Mouse (Mus musculus) liver, adult 2 months (tissue): ENCODE results near the gene Casp8ap2. TPM values are rescaled to one million over a fixed set of nuclear protein-coding genes. Genes with fewer than 3 reads are reported as not detected.

ENCODE experiments used
- DNase-seq: peaks from one replicate; pipeline ENCODE4 v3.0.0-alpha.2; 2011; ENCODE audit warnings: low read depth, low spot score; ENCODE audit errors: extremely low read depth
- H3K27ac ChIP-seq: fragments of 200-500 bp; replicated peaks from 2 replicates; pipeline ENCODE4 v1.5.1; 2012; ENCODE audit warnings: low read depth, mild to moderate bottlenecking, control low read depth, inconsistent platforms, low read length; ENCODE audit not compliant: insufficient read depth
- H3K27me3 ChIP-seq: fragments of 200-500 bp; 2 replicates; pipeline ENCODE4 v1.6.1; 2012; ENCODE audit warnings: mild to moderate bottlenecking, moderate library complexity, low read length, inconsistent platforms; ENCODE audit not compliant: control insufficient read depth, insufficient read depth
- H3K36me3 ChIP-seq: fragments of 200-500 bp; 2 replicates; pipeline ENCODE4 v1.6.1; 2012; ENCODE audit warnings: low read length, inconsistent platforms; ENCODE audit not compliant: control insufficient read depth, insufficient read depth
- H3K4me1 ChIP-seq: fragments of 200-500 bp; 2 replicates; pipeline ENCODE4 v1.6.1; 2011; ENCODE audit warnings: low read length; ENCODE audit not compliant: control insufficient read depth, insufficient read depth
- H3K4me3 ChIP-seq: fragments of 200-500 bp; 2 replicates; pipeline ENCODE4 v1.5.1; 2011; ENCODE audit warnings: low read depth, mild to moderate bottlenecking, control low read depth, low read length, moderate library complexity; ENCODE audit not compliant: insufficient read depth
- H3K79me2 ChIP-seq: fragments of 200-500 bp; 2 replicates; pipeline ENCODE4 v1.6.1; 2012; ENCODE audit warnings: inconsistent platforms, mild to moderate bottlenecking, low read length, moderate library complexity; ENCODE audit not compliant: control insufficient read depth, insufficient read depth
- H3K9ac ChIP-seq: fragments of 200-500 bp; 2 replicates; pipeline ENCODE4 v1.6.1; 2012; ENCODE audit warnings: low read depth, mild to moderate bottlenecking, control low read depth, inconsistent platforms, low read length
- CTCF ChIP-seq: fragments of 200-500 bp; IDR thresholded peaks from 2 replicates; pipeline ENCODE4 v1.5.1; 2011; ENCODE audit warnings: low read depth, low read length, control low read depth
- POLR2A ChIP-seq: fragments of 200-500 bp; IDR thresholded peaks from 2 replicates; pipeline ENCODE4 v1.6.1; 2011; ENCODE audit warnings: low read length, control low read depth; ENCODE audit not compliant: insufficient read depth; ENCODE audit errors: extremely low read depth
- WGBS: fragments of 180-500 bp; shearing (Covaris S2); methylation state at CpG from one replicate; pipeline ENCODE4 v1.1.7; 2018; 5-methylcytosine and 5-hydroxymethylcytosine counted together
- polyA plus RNA-seq: library from polyadenylated mRNA; depleted of rRNA; stranded (reverse); fragments of >200 nt; gene quantifications from 2 replicates; pipeline ENCODE4 v1.2.3, GENCODE M21; 2012
- total RNA-seq: library from RNA; depleted of rRNA; stranded (reverse); fragments of >200 nt; gene quantifications from 2 replicates; pipeline ENCODE4 v1.2.3, GENCODE M21; 2014

Casp8ap2 gene
- total and polyA plus RNA-seq, 2 experiments, result 0.97 to 4.7 TPM

GRCm38 (mm10) chr4:32656146-32656904 lies 41.1 kb downstream of the Casp8ap2 start:
- Histone ChIP-seq H3K4me3 (peak overlapping the region; percentile 68), H3K36me3 (peaks cover 8% of the 10 kb centered on the region; the same call in 1 of the 2 replicates), H3K4me1 (peaks cover 4% of the 10 kb centered on the region), H3K9ac (peak overlapping the region; percentile 61), H3K79me2 (no peaks in the 10 kb centered on the region), H3K27me3 (no peaks in the 10 kb centered on the region), H3K27ac (peak overlapping the region; percentile 55)
- TF ChIP-seq POLR2A (no peak), CTCF (no peak)
- WGBS, result 60% methylated on average over 11 of the region's 11 CpGs
- DNase-seq, result no peak

DNA sequence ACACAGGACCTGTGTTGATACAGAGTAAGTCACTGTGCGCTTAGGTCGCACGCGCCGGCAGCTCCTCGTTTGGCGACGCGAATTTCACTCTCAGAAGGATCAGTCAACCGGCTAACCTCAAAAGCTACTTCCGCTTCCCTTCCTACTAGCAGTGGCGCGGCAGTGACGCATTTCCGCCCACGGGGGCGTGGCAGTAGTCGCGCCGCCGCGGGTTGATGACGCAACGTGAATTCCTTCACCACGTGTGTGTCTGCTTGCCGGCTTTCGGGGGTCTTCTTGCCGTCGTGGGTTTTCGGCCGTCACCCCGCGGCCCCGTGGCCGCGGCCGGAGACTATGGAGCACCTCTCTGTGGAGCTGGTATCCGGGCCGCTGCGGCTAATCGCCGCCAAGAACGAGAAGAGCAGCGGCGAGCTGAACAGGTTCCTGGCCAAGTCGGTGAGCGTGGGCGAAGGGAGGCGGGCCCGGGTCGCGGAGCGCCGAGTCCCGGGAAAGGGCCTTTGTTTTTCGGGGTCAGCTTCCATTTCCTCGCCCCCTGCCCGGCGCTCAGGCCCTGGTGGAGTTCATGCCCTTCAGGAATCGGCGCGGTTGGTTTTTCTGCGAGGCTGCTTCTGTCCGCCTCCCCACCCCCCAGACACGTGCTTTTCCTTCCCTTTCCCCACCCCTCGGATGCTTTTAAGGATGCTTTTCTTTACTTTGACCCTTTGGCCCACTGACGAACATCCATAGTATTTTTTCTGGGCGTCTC lies 41.8 kb downstream of the Casp8ap2 start, which contains the start of gene Mdn1:
TSS of gene Mdn1 (plus strand) at position 202 of the 745 bp plus-strand sequence.
- Histone ChIP-seq H3K79me2 (no peaks in the 10 kb centered on the region), H3K36me3 (peaks cover 5% of the 10 kb centered on the region; the same call in 1 of the 2 replicates), H3K27me3 (no peaks in the 10 kb centered on the region), H3K27ac (peak within 1 kb of the TSS; percentile 55), H3K9ac (peak within 1 kb of the TSS; percentile 61), H3K4me1 (peaks cover 4% of the 10 kb centered on the region), H3K4me3 (peak within 1 kb of the TSS; percentile 68)
- peak; percentile 77 for DNase-seq
- WGBS, result under 1% methylated on average over 68 of the region's 68 CpGs
- TF ChIP-seq POLR2A, result 0 out of 2 replicates have a peak, but pooled peaks have one; percentile 33
- no peak for TF ChIP-seq CTCF

GRCm38 (mm10) chr4:32665843-32666242 lies 50.6 kb downstream of the Casp8ap2 start:
- H3K79me2 ChIP-seq, result no peaks in the 10 kb centered on the region
- no peaks in the 10 kb centered on the region for H3K27me3 ChIP-seq
- no peak overlapping the region for H3K4me3 ChIP-seq
- no peak for DNase-seq
- no peak overlapping the region for H3K9ac ChIP-seq
- WGBS, result 87% methylated on average over 4 of the region's 4 CpGs
- peaks cover 49% of the 10 kb centered on the region for H3K36me3 ChIP-seq
- TF ChIP-seq CTCF (no peak), POLR2A (no peak)
- no peaks in the 10 kb centered on the region for H3K4me1 ChIP-seq
- no peak overlapping the region for H3K27ac ChIP-seq

DNA sequence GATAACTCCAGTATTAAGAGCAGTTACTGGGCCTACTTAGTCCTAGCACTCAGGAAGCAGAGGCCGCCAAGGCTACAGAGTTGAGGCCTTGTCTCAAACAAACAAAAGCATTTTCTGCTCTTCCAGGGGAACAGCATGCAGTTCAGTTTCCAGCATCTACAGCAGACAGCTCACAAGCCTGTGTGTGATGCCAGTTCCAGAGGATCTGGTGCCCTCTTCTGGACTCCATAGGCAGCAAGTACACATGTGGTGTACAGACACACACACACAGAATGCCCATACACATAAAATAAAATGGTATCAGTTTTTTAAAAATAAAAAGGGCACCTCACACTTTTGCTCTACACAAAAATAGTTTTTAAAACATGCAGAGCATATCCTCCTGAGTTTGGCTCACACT lies 53.0 kb downstream of the Casp8ap2 start:
- no peak overlapping the region for H3K27ac ChIP-seq
- peaks cover 58% of the 10 kb centered on the region for H3K36me3 ChIP-seq
- DNase-seq, result peak; percentile 8
- H3K27me3 ChIP-seq, result no peaks in the 10 kb centered on the region
- no peak overlapping the region for H3K4me3 ChIP-seq
- H3K4me1 ChIP-seq, result no peaks in the 10 kb centered on the region
- TF ChIP-seq CTCF, result peak; percentile 39; the same call in 1 of the 2 replicates
- TF ChIP-seq POLR2A, result no peak
- H3K79me2 ChIP-seq, result no peaks in the 10 kb centered on the region
- 87% methylated on average over 1 of the region's 1 CpGs for WGBS
- no peak overlapping the region for H3K9ac ChIP-seq

GRCm38 (mm10) chr4:32669825-32670224 lies 54.6 kb downstream of the Casp8ap2 start:
- Histone ChIP-seq H3K9ac (no peak overlapping the region), H3K4me1 (no peaks in the 10 kb centered on the region), H3K36me3 (peaks cover 57% of the 10 kb centered on the region), H3K27ac (no peak overlapping the region), H3K27me3 (no peaks in the 10 kb centered on the region), H3K4me3 (no peak overlapping the region), H3K79me2 (no peaks in the 10 kb centered on the region)
- DNase-seq, result no peak
- no peak for TF ChIP-seq CTCF
- TF ChIP-seq POLR2A, result no peak
- whole genome bisulfite sequencing, result 84% methylated on average over 2 of the region's 2 CpGs
